Mouse (Mus musculus) testis, postnatal 14 days (tissue): ENCODE data around the gene Nkpd1.
A peak's percentile ranks its signal among the peaks of the same experiment; 100 is the strongest.

ENCODE experiments used
- DNase-seq: peaks from one replicate; pipeline ENCODE4 v3.0.0; 2021; ENCODE audit warnings: low spot score

The Nkpd1 gene

GRCm38 (mm10) chr7:19517652-19518365 lies at the start of gene Nkpd1:
TSS of gene Nkpd1 (plus strand) at chr7:19517838.
- no peak for DNase-seq

- DNase-seq: no peak
Observed at GRCm38 (mm10) chr7:19468279-19468678, 49.4 kb upstream of the Nkpd1 start.

- DNase-seq: no peak
Observed at GRCm38 (mm10) chr7:19469404-19469803, 48.2 kb upstream of the Nkpd1 start.

- DNase-seq: no peak
Observed at GRCm38 (mm10) chr7:19470308-19470707, 47.3 kb upstream of the Nkpd1 start.

GRCm38 (mm10) chr7:19472403-19472802 lies 45.2 kb upstream of the Nkpd1 start:
- DNase-seq: no peak

- DNase-seq: peak; percentile 79
Observed at GRCm38 (mm10) chr7:19473875-19474443, 43.7 kb upstream of the Nkpd1 start.

GRCm38 (mm10) chr7:19477084-19477483 lies 40.6 kb upstream of the Nkpd1 start:
- DNase-seq: no peak

- no peak for DNase-seq
Observed at GRCm38 (mm10) chr7:19477624-19478384, 39.8 kb upstream of the Nkpd1 start.

- DNase-seq: no peak
Observed at GRCm38 (mm10) chr7:19483281-19483680, 34.4 kb upstream of the Nkpd1 start.

GRCm38 (mm10) chr7:19485488-19485887 lies 32.1 kb upstream of the Nkpd1 start:
- no peak for DNase-seq

- no peak for DNase-seq
Observed at GRCm38 (mm10) chr7:19486549-19486948, 31.1 kb upstream of the Nkpd1 start.

- DNase-seq: no peak
Observed at GRCm38 (mm10) chr7:19489525-19489924, 28.1 kb upstream of the Nkpd1 start.

- no peak for DNase-seq
Observed at GRCm38 (mm10) chr7:19491731-19492130, 25.9 kb upstream of the Nkpd1 start.

- no peak for DNase-seq
Observed at GRCm38 (mm10) chr7:19494751-19495474, 22.7 kb upstream of the Nkpd1 start.

- peak; percentile 90 for DNase-seq
Observed at GRCm38 (mm10) chr7:19495521-19496213, 22.0 kb upstream of the Nkpd1 start.

GRCm38 (mm10) chr7:19496214-19496555 lies 21.5 kb upstream of the Nkpd1 start:
- no peak for DNase-seq

- no peak for DNase-seq
Observed at GRCm38 (mm10) chr7:19498326-19498725, 19.3 kb upstream of the Nkpd1 start.

- no peak for DNase-seq
Observed at GRCm38 (mm10) chr7:19500420-19501363, 16.9 kb upstream of the Nkpd1 start.

GRCm38 (mm10) chr7:19501658-19502057 lies 16.0 kb upstream of the Nkpd1 start:
- DNase-seq: no peak

GRCm38 (mm10) chr7:19503481-19504068 lies 14.1 kb upstream of the Nkpd1 start:
- DNase-seq: no peak
